Mouse (Mus musculus) embryonic fibroblast, embryonic 13.5 days (primary cell): ENCODE data around the gene Rasgrf2. TPM values are rescaled to one million over a fixed set of nuclear protein-coding genes. Genes with fewer than 3 reads are reported as not detected.
"Not testable (repeated sequence)": the region's sequence is repeated elsewhere in the genome, so short reads cannot be mapped to it uniquely, and the experiment has no call there.

ENCODE experiments used
- H3K27ac ChIP-seq: 2 replicates; pipeline ENCODE4 v1.5.1; 2012; ENCODE audit warnings: low read length, control low read depth, inconsistent platforms; ENCODE audit not compliant: insufficient read depth
- H3K4me1 ChIP-seq: 2 replicates; pipeline ENCODE4 v1.6.1; 2011; ENCODE audit warnings: low read length; ENCODE audit not compliant: control insufficient read depth, insufficient read depth
- H3K4me3 ChIP-seq: 2 replicates; pipeline ENCODE4 v1.5.1; 2011; ENCODE audit warnings: mild to moderate bottlenecking, control low read depth, low read length; ENCODE audit not compliant: insufficient read depth
- CTCF ChIP-seq: IDR thresholded peaks from 2 replicates; pipeline ENCODE4 v1.5.1; 2011; ENCODE audit warnings: mild to moderate bottlenecking, control low read depth, low read length, moderate library complexity, borderline replicate concordance; ENCODE audit not compliant: insufficient read depth
- POLR2A ChIP-seq: IDR thresholded peaks from 2 replicates; pipeline ENCODE4 v1.6.1; 2011; ENCODE audit warnings: low read depth, mild to moderate bottlenecking, control low read depth, low read length, moderate library complexity
- polyA plus RNA-seq: library from polyadenylated mRNA; stranded (reverse); fragments of >200 nt; gene quantifications from 2 replicates; pipeline ENCODE4 v1.2.4, GENCODE M21; 2011; ENCODE audit warnings: low read depth; ENCODE audit not compliant: missing spikeins, insufficient read length

Gene Rasgrf2
- 0.11 TPM in 1 of 2 replicates, not detected in the other for polyA plus RNA-seq

DNA sequence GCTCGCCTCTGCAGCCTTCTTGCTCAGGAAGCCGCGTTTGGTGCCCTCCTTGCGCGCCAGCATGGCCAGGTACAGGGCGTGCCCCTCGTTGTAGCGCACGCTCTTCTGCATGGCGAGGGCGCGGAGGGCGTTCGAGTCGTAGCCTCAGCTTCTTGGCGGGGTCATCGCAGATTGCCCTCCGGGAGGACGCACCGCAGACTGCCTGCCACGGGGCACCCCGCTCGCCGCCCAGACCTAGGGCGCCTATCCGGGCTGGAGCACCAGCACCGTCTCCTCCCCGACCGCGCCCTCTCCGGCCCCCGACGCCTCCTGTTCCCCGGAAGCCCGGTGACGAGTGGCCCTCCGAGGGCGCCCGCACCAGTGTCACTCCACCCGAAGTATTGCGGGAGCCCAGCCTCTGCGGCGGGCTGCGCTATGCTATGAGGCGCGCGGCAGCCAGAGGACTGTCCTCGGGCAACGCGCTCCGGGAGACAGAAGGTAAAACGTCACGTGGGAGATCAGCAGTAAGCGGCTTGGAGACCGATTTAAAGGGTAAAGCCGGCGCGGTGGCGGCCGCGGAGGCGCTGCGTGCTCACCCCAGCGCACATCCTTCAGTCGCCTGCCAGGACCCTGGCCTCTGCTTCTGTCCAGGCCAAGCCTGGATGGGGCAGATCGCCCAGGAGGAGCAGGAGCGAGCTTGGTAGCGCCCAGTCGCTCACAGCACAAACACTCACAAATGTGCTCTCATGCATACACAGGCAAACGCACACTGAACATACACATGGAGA, at the start of gene Rasgrf2:
TSS of gene Rasgrf2 (minus strand) at position 273 of the 767 bp plus-strand sequence.
- peak within 1 kb of the TSS; percentile 25 for H3K4me3 ChIP-seq
- TF ChIP-seq CTCF (no peak), POLR2A (no peak)
- no peaks in the 10 kb centered on the region for H3K4me1 ChIP-seq
- no peak within 1 kb of the TSS for H3K27ac ChIP-seq

- H3K27ac ChIP-seq, H3K4me3 ChIP-seq, H3K4me1 ChIP-seq: not testable (repeated sequence)
These were observed 41.2 kb upstream of the Rasgrf2 start for GRCm38 (mm10) chr13:92172686-92173085.

DNA sequence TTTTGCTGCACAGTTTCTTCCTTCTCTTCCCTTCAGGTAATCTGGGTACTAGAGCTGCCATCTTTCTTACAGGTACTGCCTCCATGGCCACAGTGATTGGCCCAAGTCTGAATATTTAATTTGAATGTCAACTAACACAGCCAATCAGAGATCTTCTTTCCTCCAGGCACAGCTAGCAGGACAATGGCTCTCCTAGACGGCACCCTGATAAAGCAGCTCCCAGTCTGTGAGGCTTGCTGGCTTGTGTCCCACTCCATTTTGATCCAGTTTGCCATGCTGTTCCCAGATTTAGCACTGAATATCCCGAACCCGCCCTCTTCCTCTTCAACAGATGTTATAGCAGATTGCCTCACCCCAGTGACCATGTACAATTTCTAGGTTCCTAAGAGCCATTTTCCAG, 19.1 kb upstream of the Rasgrf2 start:
- TF ChIP-seq CTCF (no peak), POLR2A (no peak)
- no peaks in the 10 kb centered on the region for H3K4me1 ChIP-seq
- no peak overlapping the region for H3K27ac ChIP-seq
- H3K4me3 ChIP-seq, result no peak overlapping the region

- H3K27ac ChIP-seq, result no peak overlapping the region
- TF ChIP-seq CTCF (no peak), POLR2A (no peak)
These were observed 17.4 kb upstream of the Rasgrf2 start for GRCm38 (mm10) chr13:92148858-92149257.

GRCm38 (mm10) chr13:92134792-92135191, 3.3 kb upstream of the Rasgrf2 start:
- no peaks in the 10 kb centered on the region for H3K4me1 ChIP-seq
- H3K27ac ChIP-seq, result no peak overlapping the region
- TF ChIP-seq CTCF (no peak), POLR2A (no peak)
- no peak overlapping the region for H3K4me3 ChIP-seq

More at GRCm38 (mm10) chr13:92148858-92149257, 17.4 kb upstream of the Rasgrf2 start:
- Histone ChIP-seq H3K4me1 (no peaks in the 10 kb centered on the region), H3K4me3 (no peak overlapping the region)

DNA sequence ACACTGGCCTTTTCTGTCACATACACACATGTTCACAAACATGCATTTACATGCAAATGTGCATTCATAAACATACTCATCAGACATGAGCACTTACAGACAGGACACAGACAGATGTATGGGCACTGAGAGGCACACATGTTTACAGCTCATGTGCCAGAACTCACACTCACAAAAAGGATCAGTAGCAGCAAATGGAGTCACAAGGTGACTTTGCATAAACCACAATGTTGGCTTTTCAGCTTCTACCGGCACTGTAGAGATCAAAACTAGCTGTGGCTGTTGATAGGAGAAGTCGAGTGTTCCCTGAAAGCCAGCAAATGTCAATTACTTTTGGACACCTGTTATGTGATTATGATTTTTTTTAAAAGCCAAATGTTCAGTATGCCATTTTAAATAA, 1.1 kb upstream of the Rasgrf2 start:
- no peaks in the 10 kb centered on the region for H3K4me1 ChIP-seq
- TF ChIP-seq CTCF (no peak), POLR2A (no peak)
- H3K4me3 ChIP-seq, result no peak overlapping the region
- no peak overlapping the region for H3K27ac ChIP-seq

GRCm38 (mm10) chr13:92130994-92131383, 467 bp downstream of the Rasgrf2 start:
- peak overlapping the region; percentile 25 for H3K4me3 ChIP-seq
- TF ChIP-seq CTCF (no peak), POLR2A (no peak)
- no peaks in the 10 kb centered on the region for H3K4me1 ChIP-seq
- H3K27ac ChIP-seq, result no peak overlapping the region

DNA sequence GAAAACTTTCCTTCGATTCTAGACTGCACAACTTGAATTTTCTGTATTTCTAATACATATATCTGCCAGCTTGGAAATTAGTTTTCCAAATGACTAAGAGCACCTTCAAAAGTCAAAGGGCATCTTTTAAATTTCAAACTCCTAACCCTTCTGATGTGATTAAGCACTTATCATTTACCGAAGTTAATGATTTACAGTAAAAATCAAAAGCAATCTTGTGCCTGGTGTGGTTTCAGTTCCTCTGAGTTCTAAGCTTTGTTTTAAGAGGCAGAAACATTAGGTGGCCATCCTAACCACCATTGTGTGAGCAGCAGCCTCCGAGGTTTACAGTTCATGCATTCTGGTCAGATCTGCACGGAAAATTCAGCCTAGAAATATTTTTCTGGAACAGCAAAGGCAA, 1.6 kb downstream of the Rasgrf2 start:
- H3K4me3 ChIP-seq, result no peak overlapping the region
- H3K27ac ChIP-seq, result no peak overlapping the region
- TF ChIP-seq POLR2A (no peak), CTCF (no peak)
- no peaks in the 10 kb centered on the region for H3K4me1 ChIP-seq

GRCm38 (mm10) chr13:92125902-92126301, 5.6 kb downstream of the Rasgrf2 start:
- Histone ChIP-seq H3K4me3 (no peak overlapping the region), H3K27ac (no peak overlapping the region), H3K4me1 (no peaks in the 10 kb centered on the region)
- no peak for TF ChIP-seq CTCF
- TF ChIP-seq POLR2A, result no peak

DNA sequence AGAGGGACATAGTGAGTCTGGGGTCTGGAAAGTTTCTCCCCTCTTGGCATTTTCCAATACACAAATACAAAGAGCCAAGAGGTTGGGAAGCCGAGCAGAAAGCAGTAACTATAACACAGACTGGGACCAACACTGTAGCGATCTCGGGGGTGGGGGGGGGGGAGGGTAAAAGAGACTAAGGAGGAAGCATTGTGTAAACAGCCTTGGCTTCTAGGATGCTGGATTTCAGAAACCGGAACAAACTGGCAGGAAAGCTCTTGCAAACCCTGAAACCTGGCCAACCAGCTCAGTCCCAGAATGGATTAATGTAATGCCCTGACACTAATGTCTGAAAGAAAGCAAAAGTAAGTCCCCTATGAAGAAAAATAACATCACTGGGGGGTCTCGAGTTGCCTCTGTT, 11.8 kb downstream of the Rasgrf2 start:
- H3K27ac ChIP-seq, result no peak overlapping the region
- no peaks in the 10 kb centered on the region for H3K4me1 ChIP-seq
- H3K4me3 ChIP-seq, result no peak overlapping the region
- no peak for TF ChIP-seq POLR2A
- no peak for TF ChIP-seq CTCF

DNA sequence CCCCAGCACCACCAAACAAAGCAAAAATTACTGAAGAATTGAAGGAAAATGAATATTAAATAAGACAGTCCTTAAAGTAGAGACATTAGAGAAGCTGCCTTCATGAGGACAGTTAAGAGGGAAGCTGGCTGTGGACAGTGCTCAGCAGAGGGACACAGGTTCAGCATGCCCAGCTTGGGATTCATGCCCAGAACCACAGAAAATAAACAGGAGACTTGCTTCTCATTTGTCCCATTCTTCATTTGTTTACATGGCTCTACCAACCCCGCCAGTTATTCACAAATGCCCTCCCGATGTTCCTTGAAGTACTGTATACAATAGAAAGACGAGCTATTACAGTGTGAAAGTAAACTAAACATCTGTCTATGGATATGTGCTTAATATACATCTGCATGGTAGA, 17.4 kb downstream of the Rasgrf2 start:
- no peaks in the 10 kb centered on the region for H3K4me1 ChIP-seq
- no peak overlapping the region for H3K27ac ChIP-seq
- TF ChIP-seq POLR2A, result no peak
- no peak for TF ChIP-seq CTCF
- H3K4me3 ChIP-seq, result no peak overlapping the region
